Mouse (Mus musculus) embryonic facial prominence, embryonic 14.5 days (tissue): ENCODE data around the gene Ssh3. TPM values are rescaled to one million over a fixed set of nuclear protein-coding genes. Genes with fewer than 3 reads are reported as not detected.

Experiments
- ATAC-seq: fragments of 200-750 bp; cut with Nextera tagmentation; 2 replicates; pipeline ENCODE4 v1.8.0; 2017; ENCODE audit warnings: low read depth, moderate number of reproducible peaks, moderate TSS enrichment
- DNase-seq: peaks from one replicate; pipeline ENCODE4 v3.0.0-alpha.2; 2015; ENCODE audit warnings: low spot score
- H3K27ac ChIP-seq: fragments of 300-500 bp; sonication (generic); replicated peaks from 2 replicates; pipeline ENCODE4 v1.5.1; 2014; ENCODE audit warnings: low read depth, mild to moderate bottlenecking, low read length, moderate library complexity
- H3K27me3 ChIP-seq: fragments of 300-500 bp; sonication (generic); replicated peaks from 2 replicates; pipeline ENCODE4 v1.6.1; 2014; ENCODE audit warnings: low read length; ENCODE audit not compliant: control insufficient read depth, insufficient read depth
- H3K36me3 ChIP-seq: fragments of 300-500 bp; sonication (generic); 2 replicates; pipeline ENCODE4 v1.6.1; 2014; ENCODE audit warnings: low read length, mixed read lengths; ENCODE audit not compliant: control insufficient read depth, insufficient read depth
- H3K4me1 ChIP-seq: fragments of 300-500 bp; sonication (generic); 2 replicates; pipeline ENCODE4 v1.6.1; 2014; ENCODE audit warnings: antibody characterized with exemption, low read length; ENCODE audit not compliant: control insufficient read depth, insufficient read depth
- H3K4me2 ChIP-seq: fragments of 300-500 bp; sonication (generic); 2 replicates; pipeline ENCODE4 v1.6.1; 2014; ENCODE audit warnings: low read depth, mild to moderate bottlenecking, low read length, moderate library complexity, mixed read lengths
- H3K4me3 ChIP-seq: fragments of 300-500 bp; sonication (generic); 2 replicates; pipeline ENCODE4 v1.5.1; 2014; ENCODE audit warnings: low read depth, mild to moderate bottlenecking, low read length
- H3K9ac ChIP-seq: fragments of 300-500 bp; sonication (generic); 2 replicates; pipeline ENCODE4 v1.6.1; 2014; ENCODE audit warnings: low read depth, mild to moderate bottlenecking, low read length, moderate library complexity, mixed read lengths
- H3K9me3 ChIP-seq: fragments of 300-500 bp; sonication (generic); 2 replicates; pipeline ENCODE4 v1.6.1; 2016; ENCODE audit warnings: low read length; ENCODE audit not compliant: control insufficient read depth
- WGBS: fragments of 180-500 bp; shearing (Covaris S2); extraction: QIAGEN DNeasy Blood & Tissue Kit; methylation state at CpG from one replicate; pipeline ENCODE4 v1.1.7; 2014; 5-methylcytosine and 5-hydroxymethylcytosine counted together
- polyA plus RNA-seq: library from polyadenylated mRNA; unstranded; fragments of >200 nt; fragmentation: Nextera tagmentation; extraction: Ambion mirVana; gene quantifications from 2 replicates; pipeline ENCODE4 v1.2.1, GENCODE M21; 2014

The Ssh3 gene
- polyA plus RNA-seq, 1 experiment from 2014 or later, result 16.6 TPM

GRCm38 (mm10) chr19:4304251-4304821 is 35.4 kb upstream of the Ssh3 start:
- Histone ChIP-seq H3K9me3 (no peaks in the 10 kb centered on the region), H3K36me3 (no peaks in the 10 kb centered on the region), H3K9ac (peak overlapping the region; percentile 98; the same call in 1 of the 2 replicates), H3K4me1 (peaks cover 57% of the 10 kb centered on the region), H3K4me3 (peak overlapping the region; percentile 95), H3K4me2 (peak overlapping the region; percentile 84), H3K27ac (0 out of 2 replicates have a peak overlapping the region, but pooled peaks have one; percentile 28), H3K27me3 (no peaks in the 10 kb centered on the region)
- WGBS, result 65% methylated on average over 5 of the region's 5 CpGs
- ATAC-seq (no peak), DNase-seq (no peak)

GRCm38 (mm10) chr19:4303640-4303995 is 34.6 kb upstream of the Ssh3 start:
- DNase-seq, result no peak
- Histone ChIP-seq H3K9me3 (no peaks in the 10 kb centered on the region), H3K4me3 (no peak overlapping the region), H3K27me3 (no peaks in the 10 kb centered on the region), H3K4me2 (peak overlapping the region; percentile 84; the same call in 1 of the 2 replicates), H3K36me3 (no peaks in the 10 kb centered on the region), H3K9ac (no peak overlapping the region), H3K27ac (no peak overlapping the region), H3K4me1 (peaks cover 57% of the 10 kb centered on the region)
- no peak for ATAC-seq
- whole genome bisulfite sequencing, result 90% methylated on average over 5 of the region's 5 CpGs

GRCm38 (mm10) chr19:4302936-4303639 is 34.1 kb upstream of the Ssh3 start:
- Histone ChIP-seq H3K36me3 (0 out of 2 replicates have a peak, but pooled peaks cover 1% of the 10 kb centered on the region), H3K27me3 (no peaks in the 10 kb centered on the region), H3K4me1 (peaks cover 57% of the 10 kb centered on the region), H3K27ac (peak overlapping the region; percentile 85; the same call in 1 of the 2 replicates), H3K9me3 (no peaks in the 10 kb centered on the region), H3K4me2 (peak overlapping the region; percentile 84), H3K9ac (peak overlapping the region; percentile 41), H3K4me3 (0 out of 2 replicates have a peak overlapping the region, but pooled peaks have one; percentile 18)
- DNase-seq, result peak; percentile 13
- 74% methylated on average over 7 of the region's 7 CpGs for WGBS
- no peak for ATAC-seq

GRCm38 (mm10) chr19:4301735-4302651 is 33.0 kb upstream of the Ssh3 start:
- ATAC-seq, result peak; percentile 6; the same call in 1 of the 2 replicates
- Histone ChIP-seq H3K9me3 (no peaks in the 10 kb centered on the region), H3K27me3 (no peaks in the 10 kb centered on the region), H3K27ac (peak overlapping the region; percentile 85), H3K4me1 (peaks cover 57% of the 10 kb centered on the region), H3K4me2 (peak overlapping the region; percentile 84), H3K36me3 (0 out of 2 replicates have a peak, but pooled peaks cover 7% of the 10 kb centered on the region), H3K9ac (peak overlapping the region; percentile 41), H3K4me3 (peak overlapping the region; percentile 18)
- 8% methylated on average over 21 of the region's 21 CpGs for WGBS
- DNase-seq, result peak; percentile 75

GRCm38 (mm10) chr19:4300852-4301734 is 32.1 kb upstream of the Ssh3 start:
- Histone ChIP-seq H3K4me3 (0 out of 2 replicates have a peak overlapping the region, but pooled peaks have one; percentile 18), H3K36me3 (peaks cover 10% of the 10 kb centered on the region; the same call in 1 of the 2 replicates), H3K27me3 (no peaks in the 10 kb centered on the region), H3K4me2 (peak overlapping the region; percentile 84), H3K9me3 (no peaks in the 10 kb centered on the region), H3K27ac (peak overlapping the region; percentile 85), H3K9ac (peak overlapping the region; percentile 41), H3K4me1 (peaks cover 52% of the 10 kb centered on the region)
- WGBS, result 58% methylated on average over 11 of the region's 11 CpGs
- no peak for ATAC-seq
- DNase-seq, result no peak

- Histone ChIP-seq H3K27ac (no peak overlapping the region), H3K9ac (0 out of 2 replicates have a peak overlapping the region, but pooled peaks have one; percentile 30), H3K4me3 (no peak overlapping the region), H3K36me3 (peaks cover 10% of the 10 kb centered on the region; the same call in 1 of the 2 replicates), H3K4me1 (peaks cover 52% of the 10 kb centered on the region), H3K27me3 (no peaks in the 10 kb centered on the region), H3K4me2 (no peak overlapping the region), H3K9me3 (no peaks in the 10 kb centered on the region)
- peak; percentile 31 for DNase-seq
- no peak for ATAC-seq
- 55% methylated on average over 7 of the region's 7 CpGs for WGBS
Observed at GRCm38 (mm10) chr19:4300271-4300704, 31.3 kb upstream of the Ssh3 start.

GRCm38 (mm10) chr19:4299574-4300270 is 30.7 kb upstream of the Ssh3 start:
- no peak for DNase-seq
- Histone ChIP-seq H3K36me3 (peaks cover 11% of the 10 kb centered on the region; the same call in 1 of the 2 replicates), H3K4me3 (no peak overlapping the region), H3K27me3 (no peaks in the 10 kb centered on the region), H3K27ac (0 out of 2 replicates have a peak overlapping the region, but pooled peaks have one; percentile 7), H3K4me1 (peaks cover 48% of the 10 kb centered on the region), H3K4me2 (no peak overlapping the region), H3K9ac (no peak overlapping the region), H3K9me3 (no peaks in the 10 kb centered on the region)
- no peak for ATAC-seq
- 75% methylated on average over 6 of the region's 6 CpGs for WGBS
